Mouse (Mus musculus): ENCODE measurements at regions not wholly inside any gene's neighbourhood (a gene's known extent, or its start where the extent isn't known, plus 50 kb on each side); places are given as distances from the start of the nearest gene placed in this dataset.

DNA sequence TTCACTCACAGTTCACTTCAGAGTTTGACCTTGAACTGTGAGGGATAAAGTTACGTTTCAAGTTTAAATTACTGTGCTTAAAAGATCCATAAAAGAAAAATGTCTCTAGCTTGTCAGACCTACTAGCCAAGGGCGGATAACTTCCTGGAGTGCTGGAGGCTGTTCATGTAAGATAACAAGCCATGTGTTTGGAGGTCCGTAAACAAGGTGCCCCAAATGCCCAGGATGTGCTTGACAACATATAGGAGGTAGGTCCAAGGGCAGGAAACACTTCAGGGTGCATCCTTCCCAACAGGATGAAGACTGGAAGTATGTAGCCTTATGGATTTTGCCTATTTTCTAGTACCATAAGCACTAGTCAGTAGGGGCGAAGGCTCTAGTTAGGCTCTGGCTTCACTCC is 72.7 kb upstream of the 4932438A13Rik start:
- no peak for TF ChIP-seq CTCF (IDR thresholded peaks at IDR 0.05)
- no peak for TF ChIP-seq POLR2A (IDR thresholded peaks at IDR 0.05; ENCODE audit: insufficient read depth, low read depth, low read length)

All from heart, adult 2 months (tissue).